Mouse (Mus musculus) lung, postnatal 0 days (tissue): ENCODE results near the gene Syn3. TPM values are rescaled to one million over a fixed set of nuclear protein-coding genes. Genes with fewer than 3 reads are reported as not detected.
A peak's percentile ranks its signal among the peaks of the same experiment; 100 is the strongest.

ENCODE experiments used
- ATAC-seq: fragments of 200-750 bp; cut with Nextera tagmentation; 2 replicates; pipeline ENCODE4 v1.8.0; 2017; ENCODE audit warnings: moderate library complexity
- DNase-seq: peaks from one replicate; pipeline ENCODE4 v3.0.0-alpha.2; 2016; ENCODE audit warnings: low spot score
- H3K27ac ChIP-seq: fragments of 300-500 bp; sonication (generic); 2 replicates; pipeline ENCODE4 v1.5.1; 2014; ENCODE audit warnings: antibody characterized with exemption, mild to moderate bottlenecking, low read length, mixed read lengths
- H3K27me3 ChIP-seq: fragments of 300-500 bp; sonication (generic); replicated peaks from 2 replicates; pipeline ENCODE4 v1.6.1; 2014; ENCODE audit warnings: low read length, mixed read lengths; ENCODE audit not compliant: insufficient read depth
- H3K36me3 ChIP-seq: fragments of 300-500 bp; sonication (generic); 2 replicates; pipeline ENCODE4 v1.6.1; 2014; ENCODE audit warnings: low read length, mixed read lengths; ENCODE audit not compliant: insufficient read depth
- H3K4me1 ChIP-seq: fragments of 300-500 bp; sonication (generic); 2 replicates; pipeline ENCODE4 v1.6.1; 2014; ENCODE audit warnings: antibody characterized with exemption, low read depth, low read length, mixed read lengths; ENCODE audit not compliant: insufficient read depth
- H3K4me2 ChIP-seq: fragments of 300-500 bp; sonication (generic); replicated peaks from 2 replicates; pipeline ENCODE4 v1.6.1; 2014; ENCODE audit warnings: low read depth, mild to moderate bottlenecking, low read length, moderate library complexity, mixed read lengths
- H3K4me3 ChIP-seq: fragments of 300-500 bp; sonication (generic); 2 replicates; pipeline ENCODE4 v1.5.1; 2014; ENCODE audit warnings: low read depth, low read length
- H3K9ac ChIP-seq: fragments of 300-500 bp; sonication (generic); replicated peaks from 2 replicates; pipeline ENCODE4 v1.6.1; 2014; ENCODE audit warnings: low read depth, mild to moderate bottlenecking
- H3K9me3 ChIP-seq: fragments of 300-500 bp; sonication (generic); 2 replicates; pipeline ENCODE4 v1.6.1; 2016; ENCODE audit warnings: low read length, mixed read lengths
- CTCF ChIP-seq: IDR thresholded peaks from 2 replicates; pipeline ENCODE4 v1.5.1; 2016; ENCODE audit warnings: antibody characterized with exemption, mild to moderate bottlenecking
- EP300 ChIP-seq: IDR thresholded peaks from 2 replicates; pipeline ENCODE4 v1.6.1; 2016; ENCODE audit warnings: antibody characterized with exemption, mild to moderate bottlenecking, control low read depth
- WGBS: fragments of 180-500 bp; shearing (Covaris S2); extraction: QIAGEN DNeasy Blood & Tissue Kit; methylation state at CpG from one replicate; pipeline ENCODE4 v1.1.7; 2014; 5-methylcytosine and 5-hydroxymethylcytosine counted together
- polyA plus RNA-seq: library from polyadenylated mRNA; unstranded; fragments of >200 nt; fragmentation: Nextera tagmentation; extraction: Ambion mirVana; gene quantifications from 2 replicates; pipeline ENCODE4 v1.2.1, GENCODE M21; 2015

Syn3 gene
- polyA plus RNA-seq, 1 experiment from 2014 or later = 0.72 TPM

DNA sequence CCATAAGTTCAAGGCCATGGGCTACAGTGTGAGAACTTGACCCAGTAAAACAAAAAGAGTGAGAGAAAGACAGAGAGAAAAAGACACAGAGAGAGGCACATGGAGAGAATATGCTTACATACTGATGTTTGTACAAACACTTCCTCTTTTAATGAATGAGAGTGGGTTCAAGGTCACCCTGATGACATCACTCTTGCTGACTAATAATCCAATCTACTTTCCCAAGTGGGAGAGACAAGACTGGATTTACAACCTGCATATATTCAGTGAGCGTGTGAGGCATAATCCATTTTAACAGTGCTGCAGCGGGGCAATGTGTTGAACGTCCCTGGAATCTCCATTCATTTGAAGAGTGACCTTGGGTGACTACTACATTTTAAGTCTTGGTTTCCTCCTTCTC is 256.0 kb downstream of the Syn3 start:
- no peak for TF ChIP-seq CTCF
- TF ChIP-seq EP300 = no peak
- H3K36me3 ChIP-seq = no peaks in the 10 kb centered on the region
- ATAC-seq = no peak
- no peak overlapping the region for H3K4me3 ChIP-seq
- no peak overlapping the region for H3K27ac ChIP-seq
- H3K4me1 ChIP-seq = no peaks in the 10 kb centered on the region
- H3K27me3 ChIP-seq = no peaks in the 10 kb centered on the region
- no peak for DNase-seq
- 91% methylated on average over 3 of the region's 3 CpGs for WGBS
- H3K4me2 ChIP-seq = no peak overlapping the region
- no peaks in the 10 kb centered on the region for H3K9me3 ChIP-seq
- H3K9ac ChIP-seq = no peak overlapping the region

DNA sequence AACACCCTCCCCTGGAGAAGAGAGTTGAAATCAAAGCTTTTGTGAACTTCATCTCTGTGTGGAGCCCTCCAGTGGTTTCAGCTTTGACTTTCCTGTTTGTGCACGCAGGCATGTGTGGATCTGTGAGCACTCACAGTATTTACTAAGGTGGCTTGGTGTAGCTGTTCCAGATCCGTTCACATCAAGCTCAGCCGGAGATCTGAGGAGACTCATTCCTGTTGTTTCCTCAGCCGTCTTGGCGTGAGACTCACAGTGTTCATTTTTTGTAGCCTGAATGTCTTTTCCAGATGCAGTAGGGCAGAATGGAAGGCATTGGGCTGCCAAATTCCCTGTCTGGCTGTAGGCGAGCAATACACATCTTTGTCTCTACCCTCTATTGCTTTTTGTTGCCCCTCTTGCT is 268.7 kb downstream of the Syn3 start:
- no peaks in the 10 kb centered on the region for H3K36me3 ChIP-seq
- no peaks in the 10 kb centered on the region for H3K27me3 ChIP-seq
- H3K27ac ChIP-seq = no peak overlapping the region
- TF ChIP-seq EP300 = no peak
- TF ChIP-seq CTCF = no peak
- no peaks in the 10 kb centered on the region for H3K4me1 ChIP-seq
- DNase-seq (no peak), ATAC-seq (no peak)
- no peaks in the 10 kb centered on the region for H3K9me3 ChIP-seq
- no peak overlapping the region for H3K4me3 ChIP-seq
- no peak overlapping the region for H3K9ac ChIP-seq
- WGBS = 81% methylated on average over 6 of the region's 6 CpGs
- H3K4me2 ChIP-seq = no peak overlapping the region

DNA sequence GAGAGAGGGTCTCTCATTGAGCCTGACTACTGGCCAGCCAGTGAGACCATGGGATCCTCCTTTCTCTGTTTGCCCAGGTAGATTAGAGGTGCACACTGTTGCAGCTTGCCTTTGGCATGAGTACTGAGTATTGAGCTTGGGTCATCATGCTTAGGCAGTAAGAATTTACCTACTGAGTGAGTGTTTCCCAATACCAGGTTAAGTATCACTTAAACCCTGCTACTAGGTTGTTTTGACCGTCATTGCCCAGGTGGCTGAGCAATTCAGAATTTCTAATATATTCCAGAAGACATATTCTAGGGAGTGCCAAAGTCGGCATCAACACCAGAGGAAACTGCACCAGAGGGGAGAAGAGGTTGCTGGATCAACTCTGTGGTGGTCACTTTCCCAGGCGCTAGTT is 273.2 kb downstream of the Syn3 start:
- TF ChIP-seq EP300 (no peak), CTCF (no peak)
- H3K27me3 ChIP-seq = no peaks in the 10 kb centered on the region
- no peaks in the 10 kb centered on the region for H3K36me3 ChIP-seq
- H3K9me3 ChIP-seq = no peaks in the 10 kb centered on the region
- H3K4me3 ChIP-seq = no peak overlapping the region
- H3K4me2 ChIP-seq = no peak overlapping the region
- WGBS = 72% methylated on average over 3 of the region's 3 CpGs
- no peak overlapping the region for H3K27ac ChIP-seq
- H3K9ac ChIP-seq = no peak overlapping the region
- peak; percentile 41; the same call in 1 of the 2 replicates for ATAC-seq
- DNase-seq = peak; percentile 29
- no peaks in the 10 kb centered on the region for H3K4me1 ChIP-seq

DNA sequence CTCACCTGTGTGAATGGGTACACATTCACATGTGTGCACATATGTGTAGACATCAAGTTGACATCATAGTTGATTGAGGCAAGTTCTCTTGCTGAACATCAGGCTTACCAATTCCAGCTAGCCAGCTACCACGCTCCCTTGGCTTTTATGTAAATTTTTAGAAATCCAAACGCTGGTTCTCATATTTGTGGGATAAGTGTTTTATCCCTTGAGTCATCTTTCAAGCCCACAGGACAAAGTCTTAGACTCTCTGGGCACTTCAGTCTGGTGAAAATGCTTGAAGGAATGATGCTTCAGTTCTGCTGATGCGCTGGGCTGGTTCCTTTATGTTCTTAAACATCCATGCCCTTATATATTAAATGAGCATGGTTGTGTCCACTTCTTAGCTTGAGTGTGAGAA is 279.7 kb downstream of the Syn3 start:
- DNase-seq (no peak), ATAC-seq (no peak)
- Histone ChIP-seq H3K27me3 (no peaks in the 10 kb centered on the region), H3K4me1 (no peaks in the 10 kb centered on the region), H3K9ac (no peak overlapping the region), H3K4me2 (no peak overlapping the region), H3K4me3 (no peak overlapping the region), H3K27ac (no peak overlapping the region), H3K9me3 (no peaks in the 10 kb centered on the region), H3K36me3 (no peaks in the 10 kb centered on the region)
- WGBS = 89% methylated on average over 3 of the region's 3 CpGs
- TF ChIP-seq CTCF (no peak), EP300 (no peak)

DNA sequence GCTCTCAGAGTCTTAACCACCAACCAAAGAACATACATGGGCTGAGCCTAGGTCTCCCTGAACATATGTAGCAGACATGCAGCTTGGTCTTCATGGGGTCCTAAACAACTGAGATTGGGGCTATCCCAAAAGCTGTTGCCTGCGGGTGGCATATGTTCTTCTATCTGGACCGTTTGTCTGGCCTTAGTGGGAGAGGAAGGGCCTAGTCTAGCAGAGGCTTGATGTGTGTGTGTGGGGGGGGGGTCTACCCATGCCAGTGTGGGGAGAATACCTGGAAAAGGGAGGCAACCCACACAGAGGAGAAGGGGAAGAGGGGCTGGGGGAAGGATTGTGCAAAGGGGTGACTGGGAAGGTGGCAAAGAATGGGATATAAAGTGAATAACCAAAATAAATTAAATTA is 281.9 kb downstream of the Syn3 start:
- Histone ChIP-seq H3K36me3 (no peaks in the 10 kb centered on the region), H3K4me1 (peaks cover 4% of the 10 kb centered on the region; the same call in 1 of the 2 replicates), H3K4me3 (no peak overlapping the region), H3K9ac (no peak overlapping the region), H3K27me3 (no peaks in the 10 kb centered on the region), H3K4me2 (no peak overlapping the region), H3K9me3 (no peaks in the 10 kb centered on the region), H3K27ac (no peak overlapping the region)
- DNase-seq (no peak), ATAC-seq (no peak)
- TF ChIP-seq EP300 (no peak), CTCF (no peak)
- WGBS = 88% methylated on average over 2 of the region's 2 CpGs

DNA sequence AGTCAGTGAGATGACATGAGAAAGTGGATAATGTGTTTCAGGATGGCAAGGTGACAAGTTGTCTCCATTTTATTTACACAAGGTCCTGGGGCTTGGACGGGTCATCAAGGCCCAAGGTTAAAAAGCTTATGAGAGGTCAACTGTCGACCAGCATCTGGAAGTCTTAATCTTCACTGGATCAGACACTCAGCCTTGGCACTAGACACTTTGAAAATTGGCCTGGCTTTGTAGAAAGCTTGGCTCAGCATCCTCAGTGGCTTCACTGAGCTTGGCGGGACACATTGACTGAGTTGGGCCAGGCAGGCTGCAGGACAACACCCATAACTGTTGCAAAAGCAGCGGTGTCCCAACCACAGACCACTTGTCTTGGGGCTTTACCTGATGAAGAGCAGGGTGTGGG is 286.6 kb downstream of the Syn3 start:
- WGBS = 43% methylated on average over 4 of the region's 4 CpGs
- H3K9me3 ChIP-seq = no peaks in the 10 kb centered on the region
- peak; percentile 72 for TF ChIP-seq EP300
- TF ChIP-seq CTCF = no peak
- H3K27me3 ChIP-seq = no peaks in the 10 kb centered on the region
- H3K9ac ChIP-seq = no peak overlapping the region
- H3K36me3 ChIP-seq = no peaks in the 10 kb centered on the region
- H3K4me2 ChIP-seq = no peak overlapping the region
- H3K27ac ChIP-seq = no peak overlapping the region
- peaks cover 4% of the 10 kb centered on the region; the same call in 1 of the 2 replicates for H3K4me1 ChIP-seq
- DNase-seq (peak; percentile 77), ATAC-seq (peak; percentile 90)
- no peak overlapping the region for H3K4me3 ChIP-seq

DNA sequence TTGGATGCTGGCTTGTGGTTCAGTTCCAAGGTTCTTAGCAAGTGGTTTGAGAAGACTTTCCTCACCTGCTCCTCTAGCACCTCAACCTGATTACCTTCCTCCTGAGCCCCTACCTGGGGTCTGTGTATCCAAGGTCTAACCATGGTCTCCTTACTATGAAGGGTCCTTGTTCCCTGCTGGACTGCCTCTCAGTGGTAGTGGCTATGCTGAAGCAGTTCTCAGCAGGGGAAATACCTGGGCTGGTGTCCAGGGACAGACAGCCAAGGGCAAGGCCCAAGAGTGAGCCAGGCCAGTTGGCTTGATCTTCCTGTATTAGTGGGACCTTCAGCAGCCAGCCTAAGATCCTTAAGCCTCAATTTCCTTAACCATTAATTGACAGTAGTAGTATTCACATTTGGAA is 294.8 kb downstream of the Syn3 start:
- no peak for TF ChIP-seq EP300
- TF ChIP-seq CTCF = no peak
- Histone ChIP-seq H3K9me3 (no peaks in the 10 kb centered on the region), H3K4me2 (no peak overlapping the region), H3K9ac (no peak overlapping the region), H3K27ac (no peak overlapping the region), H3K27me3 (no peaks in the 10 kb centered on the region), H3K4me1 (no peaks in the 10 kb centered on the region), H3K4me3 (no peak overlapping the region), H3K36me3 (no peaks in the 10 kb centered on the region)
- DNase-seq (no peak), ATAC-seq (no peak)
